Mouse (Mus musculus) embryonic facial prominence, embryonic 10.5 days (tissue): ENCODE measurements around the gene Cbl. TPM values are rescaled to one million over a fixed set of nuclear protein-coding genes. Genes with fewer than 3 reads are reported as not detected.
A peak's percentile ranks its signal among the peaks of the same experiment; 100 is the strongest.

Experiments used
- DNase-seq: peaks from one replicate; pipeline ENCODE4 v3.0.0-alpha.2; 2017; ENCODE audit warnings: low spot score
- H3K27ac ChIP-seq: fragments of 300-500 bp; sonication (generic); replicated peaks from 2 replicates; pipeline ENCODE4 v1.5.1; 2016; ENCODE audit warnings: mild to moderate bottlenecking
- H3K27me3 ChIP-seq: fragments of 300-500 bp; sonication (generic); replicated peaks from 2 replicates; pipeline ENCODE4 v1.6.1; 2016; ENCODE audit warnings: low read depth, mild to moderate bottlenecking; ENCODE audit not compliant: poor library complexity, severe bottlenecking
- H3K36me3 ChIP-seq: fragments of 300-500 bp; sonication (generic); replicated peaks from 2 replicates; pipeline ENCODE4 v1.6.1; 2016; ENCODE audit warnings: mild to moderate bottlenecking, moderate library complexity
- H3K4me1 ChIP-seq: fragments of 300-500 bp; sonication (generic); 2 replicates; pipeline ENCODE4 v1.6.1; 2016
- H3K4me3 ChIP-seq: fragments of 300-500 bp; sonication (generic); 2 replicates; pipeline ENCODE4 v1.5.1; 2016; ENCODE audit warnings: mild to moderate bottlenecking, moderate library complexity
- H3K9me3 ChIP-seq: fragments of 300-500 bp; sonication (generic); 2 replicates; pipeline ENCODE4 v1.6.1; 2016; ENCODE audit warnings: mild to moderate bottlenecking
- WGBS: fragments of 180-500 bp; shearing (Covaris S2); methylation state at CpG from one replicate; pipeline ENCODE4 v1.1.7; 2016; 5-methylcytosine and 5-hydroxymethylcytosine counted together
- polyA plus RNA-seq: library from polyadenylated mRNA; unstranded; fragments of >200 nt; fragmentation: Nextera tagmentation; extraction: Ambion mirVana; gene quantifications from 2 replicates; pipeline ENCODE4 v1.2.1, GENCODE M21; 2016

Gene Cbl
- polyA plus RNA-seq, 1 experiment from 2014 or later: 25.5 TPM

- Histone ChIP-seq H3K27ac (peak overlapping the region; percentile 75), H3K4me1 (peaks cover 63% of the 10 kb centered on the region), H3K4me3 (peak overlapping the region; percentile 40), H3K9me3 (no peaks in the 10 kb centered on the region), H3K36me3 (peaks cover 73% of the 10 kb centered on the region), H3K27me3 (no peaks in the 10 kb centered on the region)
- DNase-seq: no peak
- 73% methylated on average over 4 of the region's 4 CpGs for WGBS
These were observed 127.3 kb downstream of the Cbl start for GRCm38 (mm10) chr9:44106596-44106995.

- DNase-seq: no peak
- Histone ChIP-seq H3K36me3 (peaks cover 73% of the 10 kb centered on the region), H3K4me1 (peaks cover 65% of the 10 kb centered on the region), H3K27me3 (no peaks in the 10 kb centered on the region), H3K4me3 (no peak overlapping the region), H3K9me3 (no peaks in the 10 kb centered on the region), H3K27ac (peak overlapping the region; percentile 40; the same call in 1 of the 2 replicates)
- WGBS: 90% methylated on average over 7 of the region's 7 CpGs
These were observed 127.7 kb downstream of the Cbl start for GRCm38 (mm10) chr9:44106182-44106581.

- no peak for DNase-seq
- Histone ChIP-seq H3K27me3 (no peaks in the 10 kb centered on the region), H3K27ac (no peak overlapping the region), H3K9me3 (no peaks in the 10 kb centered on the region), H3K4me1 (peaks cover 65% of the 10 kb centered on the region), H3K36me3 (peaks cover 71% of the 10 kb centered on the region), H3K4me3 (no peak overlapping the region)
- WGBS: 89% methylated on average over 10 of the region's 10 CpGs
These were observed 128.1 kb downstream of the Cbl start for GRCm38 (mm10) chr9:44105781-44106180.

GRCm38 (mm10) chr9:44104881-44105280, 129.0 kb downstream of the Cbl start:
- H3K4me1 ChIP-seq: peaks cover 56% of the 10 kb centered on the region
- H3K9me3 ChIP-seq: no peaks in the 10 kb centered on the region
- H3K27ac ChIP-seq: no peak overlapping the region
- DNase-seq: no peak
- no peak overlapping the region for H3K4me3 ChIP-seq
- H3K36me3 ChIP-seq: peaks cover 67% of the 10 kb centered on the region
- WGBS: 95% methylated on average over 7 of the region's 7 CpGs
- H3K27me3 ChIP-seq: no peaks in the 10 kb centered on the region

- Histone ChIP-seq H3K36me3 (peaks cover 36% of the 10 kb centered on the region), H3K4me3 (no peak within 1 kb of the TSS), H3K27ac (peak within 1 kb of the TSS; percentile 11; the same call in 1 of the 2 replicates), H3K27me3 (no peaks in the 10 kb centered on the region), H3K9me3 (no peaks in the 10 kb centered on the region), H3K4me1 (peaks cover 25% of the 10 kb centered on the region)
- 41% methylated on average over 9 of the region's 9 CpGs for WGBS
- peak; percentile 58 for DNase-seq
These were observed 132.4 kb downstream of the Cbl start, which contains the start of gene Mfrp for GRCm38 (mm10) chr9:44101490-44101889. Gene Mfrp (plus strand): TSS chr9:44101729.

GRCm38 (mm10) chr9:44096536-44096935, 137.3 kb downstream of the Cbl start:
- Histone ChIP-seq H3K4me3 (no peak overlapping the region), H3K4me1 (peaks cover 14% of the 10 kb centered on the region), H3K36me3 (peaks cover 27% of the 10 kb centered on the region), H3K27me3 (no peaks in the 10 kb centered on the region), H3K9me3 (no peaks in the 10 kb centered on the region), H3K27ac (no peak overlapping the region)
- 29% methylated on average over 9 of the region's 9 CpGs for WGBS
- DNase-seq: peak; percentile 46

GRCm38 (mm10) chr9:44095781-44096180, 138.1 kb downstream of the Cbl start:
- no peak overlapping the region for H3K4me3 ChIP-seq
- peaks cover 10% of the 10 kb centered on the region for H3K4me1 ChIP-seq
- H3K27me3 ChIP-seq: no peaks in the 10 kb centered on the region
- no peak for DNase-seq
- no peaks in the 10 kb centered on the region for H3K9me3 ChIP-seq
- H3K36me3 ChIP-seq: peaks cover 34% of the 10 kb centered on the region
- WGBS: 90% methylated on average over 9 of the region's 9 CpGs
- H3K27ac ChIP-seq: no peak overlapping the region

- H3K36me3 ChIP-seq: peaks cover 34% of the 10 kb centered on the region
- no peak overlapping the region for H3K4me3 ChIP-seq
- H3K27ac ChIP-seq: no peak overlapping the region
- H3K27me3 ChIP-seq: no peaks in the 10 kb centered on the region
- no peaks in the 10 kb centered on the region for H3K9me3 ChIP-seq
- peaks cover 15% of the 10 kb centered on the region for H3K4me1 ChIP-seq
- 84% methylated on average over 3 of the region's 3 CpGs for WGBS
- DNase-seq: no peak
These were observed 139.1 kb downstream of the Cbl start for GRCm38 (mm10) chr9:44094737-44095136.

- no peaks in the 10 kb centered on the region for H3K9me3 ChIP-seq
- no peak overlapping the region for H3K27ac ChIP-seq
- 35% methylated on average over 24 of the region's 24 CpGs for WGBS
- H3K4me1 ChIP-seq: peaks cover 24% of the 10 kb centered on the region
- DNase-seq: peak; percentile 84
- peaks cover 34% of the 10 kb centered on the region for H3K36me3 ChIP-seq
- 0 out of 2 replicates have a peak, but pooled peaks cover 6% of the 10 kb centered on the region for H3K27me3 ChIP-seq
- peak overlapping the region; percentile 25; the same call in 1 of the 2 replicates for H3K4me3 ChIP-seq
These were observed 140.0 kb downstream of the Cbl start for GRCm38 (mm10) chr9:44093612-44094503.

Other genes starting within 250 kb of the Cbl start
- gene Thy1, start 190.7 kb downstream of the Cbl start, polyA plus RNA-seq: 0.39 and 0.41 TPM in 2 replicates
- 10.7 and 12.0 TPM in 2 replicates for gene Usp2, start 167.0 kb downstream of the Cbl start, polyA plus RNA-seq
- 0.09 and 0.12 TPM in 2 replicates for gene Mfrp, start 132.3 kb downstream of the Cbl start, polyA plus RNA-seq
- gene C1qtnf5, start 126.8 kb downstream of the Cbl start, polyA plus RNA-seq: 0.27 and 0.75 TPM in 2 replicates
- gene Gm49380, start 120.5 kb downstream of the Cbl start, polyA plus RNA-seq: 0.31 and 0.49 TPM in 2 replicates
- gene Rnf26, start 120.5 kb downstream of the Cbl start, polyA plus RNA-seq: 80.1 and 80.9 TPM in 2 replicates
- gene Mcam, start 99.6 kb downstream of the Cbl start, polyA plus RNA-seq: 11.2 and 12.3 TPM in 2 replicates
- gene Ccdc153, start 6.6 kb upstream of the Cbl start, polyA plus RNA-seq: not detected in 2 replicates
- 0.09 TPM in 1 of 2 replicates, not detected in the other for gene Pdzd3, start 17.4 kb upstream of the Cbl start, polyA plus RNA-seq
- gene Nlrx1, start 34.5 kb upstream of the Cbl start, polyA plus RNA-seq: 1.9 and 2.4 TPM in 2 replicates
- 2.6 and 3.1 TPM in 2 replicates for gene Abcg4, start 54.6 kb upstream of the Cbl start, polyA plus RNA-seq
- 29.6 and 31.4 TPM in 2 replicates for gene Hinfp, start 71.6 kb upstream of the Cbl start, polyA plus RNA-seq
- 6.8 and 7.8 TPM in 2 replicates for gene C2cd2l, start 86.2 kb upstream of the Cbl start, polyA plus RNA-seq
- 53.8 and 53.9 TPM in 2 replicates for gene Dpagt1, start 92.0 kb upstream of the Cbl start, polyA plus RNA-seq
- gene H2afx, start 100.6 kb upstream of the Cbl start, polyA plus RNA-seq: 601 and 615 TPM in 2 replicates
- gene Hmbs, start 110.2 kb upstream of the Cbl start, polyA plus RNA-seq: 167 and 175 TPM in 2 replicates
- gene Vps11, start 127.6 kb upstream of the Cbl start, polyA plus RNA-seq: 30.7 and 30.9 TPM in 2 replicates
- 43.8 and 46.7 TPM in 2 replicates for gene Hyou1, start 145.4 kb upstream of the Cbl start, polyA plus RNA-seq
- 13.4 and 16.1 TPM in 2 replicates for gene Slc37a4, start 162.8 kb upstream of the Cbl start, polyA plus RNA-seq
- 2,417 and 2,419 TPM in 2 replicates for gene Rps25, start 173.1 kb upstream of the Cbl start, polyA plus RNA-seq
- 178 and 179 TPM in 2 replicates for gene Trappc4, start 173.6 kb upstream of the Cbl start, polyA plus RNA-seq
- 21.6 and 28.4 TPM in 2 replicates for gene Ccdc84, start 184.5 kb upstream of the Cbl start, polyA plus RNA-seq
- not detected in 2 replicates for gene Foxr1, start 207.1 kb upstream of the Cbl start, polyA plus RNA-seq
- 0.41 and 0.59 TPM in 2 replicates for gene Upk2, start 220.9 kb upstream of the Cbl start, polyA plus RNA-seq
- gene Bcl9l, start 248.8 kb upstream of the Cbl start, polyA plus RNA-seq: 7.4 and 7.7 TPM in 2 replicates